Mouse (Mus musculus) thymus, adult 2 months (tissue): Measurements from ENCODE around the gene Eif5b. TPM values are rescaled to one million over a fixed set of nuclear protein-coding genes. Genes with fewer than 3 reads are reported as not detected.

Experiments
- DNase-seq: peaks from one replicate; pipeline ENCODE4 v3.0.0; 2021
- H3K27ac ChIP-seq: fragments of 200-500 bp; 2 replicates; pipeline ENCODE4 v1.5.1; 2012; ENCODE audit warnings: low read length, control low read depth; ENCODE audit not compliant: control insufficient read depth, insufficient read depth
- H3K27me3 ChIP-seq: fragments of 200-500 bp; 2 replicates; pipeline ENCODE4 v1.6.1; 2012; ENCODE audit warnings: mild to moderate bottlenecking, low read length, moderate library complexity, mixed read lengths; ENCODE audit not compliant: control insufficient read depth, insufficient read depth
- H3K36me3 ChIP-seq: fragments of 200-500 bp; 2 replicates; pipeline ENCODE4 v1.6.1; 2012; ENCODE audit warnings: mild to moderate bottlenecking, low read length, moderate library complexity; ENCODE audit not compliant: control insufficient read depth, insufficient read depth
- H3K4me1 ChIP-seq: fragments of 200-500 bp; replicated peaks from 2 replicates; pipeline ENCODE4 v1.6.1; 2012; ENCODE audit warnings: low read length; ENCODE audit not compliant: control insufficient read depth, insufficient read depth
- H3K4me3 ChIP-seq: fragments of 200-500 bp; 2 replicates; pipeline ENCODE4 v1.5.1; 2012; ENCODE audit warnings: mild to moderate bottlenecking, low read length, control low read depth, moderate library complexity; ENCODE audit not compliant: control insufficient read depth, insufficient read depth
- CTCF ChIP-seq: fragments of 200-500 bp; IDR thresholded peaks from 2 replicates; pipeline ENCODE4 v1.5.1; 2012; ENCODE audit warnings: mild to moderate bottlenecking, control low read depth, low read length, moderate library complexity, borderline replicate concordance; ENCODE audit not compliant: control insufficient read depth, poor library complexity, insufficient read depth; ENCODE audit errors: extremely low read depth
- POLR2A ChIP-seq: fragments of 200-500 bp; IDR thresholded peaks from 2 replicates; pipeline ENCODE4 v1.6.1; 2012; ENCODE audit warnings: mild to moderate bottlenecking, low read length, control low read depth, moderate library complexity; ENCODE audit not compliant: control insufficient read depth, poor library complexity, insufficient read depth; ENCODE audit errors: extremely low read depth
- WGBS: fragments of 180-500 bp; shearing (Covaris S2); methylation state at CpG from one replicate; pipeline ENCODE4 v1.1.7; 2018; 5-methylcytosine and 5-hydroxymethylcytosine counted together
- polyA plus RNA-seq: library from polyadenylated mRNA; depleted of rRNA; stranded (reverse); fragments of >200 nt; gene quantifications from 2 replicates; pipeline ENCODE4 v1.2.3, GENCODE M21; 2012

Eif5b gene
- polyA plus RNA-seq, 1 experiment = 6.7 TPM

GRCm38 (mm10) chr1:38012104-38012503 lies 14.3 kb downstream of the Eif5b start:
- H3K27ac ChIP-seq = no peak overlapping the region
- 74% methylated on average over 3 of the region's 3 CpGs for WGBS
- DNase-seq = no peak
- no peaks in the 10 kb centered on the region for H3K36me3 ChIP-seq
- TF ChIP-seq POLR2A (no peak), CTCF (no peak)
- H3K4me1 ChIP-seq = no peaks in the 10 kb centered on the region
- H3K4me3 ChIP-seq = no peak overlapping the region
- no peaks in the 10 kb centered on the region for H3K27me3 ChIP-seq

- no peak for TF ChIP-seq CTCF
- no peak for TF ChIP-seq POLR2A
Measured at GRCm38 (mm10) chr1:38012509-38012908, 14.7 kb downstream of the Eif5b start.

GRCm38 (mm10) chr1:38014551-38015203 lies 16.9 kb downstream of the Eif5b start:
- Histone ChIP-seq H3K4me3 (no peak overlapping the region), H3K36me3 (peaks cover 21% of the 10 kb centered on the region), H3K27ac (no peak overlapping the region), H3K4me1 (no peaks in the 10 kb centered on the region), H3K27me3 (no peaks in the 10 kb centered on the region)
- no peak for TF ChIP-seq CTCF
- no peak for TF ChIP-seq POLR2A
- 97% methylated on average over 2 of the region's 2 CpGs for WGBS
- no peak for DNase-seq

More at GRCm38 (mm10) chr1:38012509-38012908, 14.7 kb downstream of the Eif5b start:
- no peaks in the 10 kb centered on the region for H3K4me1 ChIP-seq
- H3K27ac ChIP-seq = no peak overlapping the region
- H3K36me3 ChIP-seq = no peaks in the 10 kb centered on the region
- DNase-seq = no peak
- no peaks in the 10 kb centered on the region for H3K27me3 ChIP-seq
- H3K4me3 ChIP-seq = no peak overlapping the region

- no peaks in the 10 kb centered on the region for H3K27me3 ChIP-seq
- H3K4me1 ChIP-seq = no peaks in the 10 kb centered on the region
- no peak overlapping the region for H3K4me3 ChIP-seq
- peaks cover 16% of the 10 kb centered on the region for H3K36me3 ChIP-seq
- no peak for DNase-seq
- H3K27ac ChIP-seq = no peak overlapping the region
- WGBS = 95% methylated on average over 7 of the region's 7 CpGs
- TF ChIP-seq CTCF (no peak), POLR2A (no peak)
Measured at GRCm38 (mm10) chr1:38027301-38027700, 29.5 kb downstream of the Eif5b start.

GRCm38 (mm10) chr1:38031391-38031790 lies 33.6 kb downstream of the Eif5b start:
- DNase-seq = no peak
- 93% methylated on average over 5 of the region's 5 CpGs for WGBS
- no peak for TF ChIP-seq POLR2A
- no peak for TF ChIP-seq CTCF

GRCm38 (mm10) chr1:38035521-38035920 lies 37.7 kb downstream of the Eif5b start:
- WGBS = 97% methylated on average over 4 of the region's 4 CpGs
- H3K36me3 ChIP-seq = peaks cover 57% of the 10 kb centered on the region
- no peak overlapping the region for H3K4me3 ChIP-seq
- H3K4me1 ChIP-seq = no peaks in the 10 kb centered on the region
- no peak for TF ChIP-seq POLR2A
- TF ChIP-seq CTCF = no peak
- H3K27me3 ChIP-seq = no peaks in the 10 kb centered on the region
- no peak for DNase-seq
- no peak overlapping the region for H3K27ac ChIP-seq

More at GRCm38 (mm10) chr1:38031391-38031790, 33.6 kb downstream of the Eif5b start:
- H3K4me3 ChIP-seq = no peak overlapping the region
- no peak overlapping the region for H3K27ac ChIP-seq
- no peaks in the 10 kb centered on the region for H3K4me1 ChIP-seq
- H3K27me3 ChIP-seq = no peaks in the 10 kb centered on the region
- peaks cover 28% of the 10 kb centered on the region for H3K36me3 ChIP-seq
